Mouse (Mus musculus): ENCODE results near the gene Cars. TPM values are rescaled to one million over a fixed set of nuclear protein-coding genes. Genes with fewer than 3 reads are reported as not detected.
A peak's percentile ranks its signal among the peaks of the same experiment; 100 is the strongest.

Cars gene
- polyA plus RNA-seq, 1 experiment, result 137 TPM

DNA sequence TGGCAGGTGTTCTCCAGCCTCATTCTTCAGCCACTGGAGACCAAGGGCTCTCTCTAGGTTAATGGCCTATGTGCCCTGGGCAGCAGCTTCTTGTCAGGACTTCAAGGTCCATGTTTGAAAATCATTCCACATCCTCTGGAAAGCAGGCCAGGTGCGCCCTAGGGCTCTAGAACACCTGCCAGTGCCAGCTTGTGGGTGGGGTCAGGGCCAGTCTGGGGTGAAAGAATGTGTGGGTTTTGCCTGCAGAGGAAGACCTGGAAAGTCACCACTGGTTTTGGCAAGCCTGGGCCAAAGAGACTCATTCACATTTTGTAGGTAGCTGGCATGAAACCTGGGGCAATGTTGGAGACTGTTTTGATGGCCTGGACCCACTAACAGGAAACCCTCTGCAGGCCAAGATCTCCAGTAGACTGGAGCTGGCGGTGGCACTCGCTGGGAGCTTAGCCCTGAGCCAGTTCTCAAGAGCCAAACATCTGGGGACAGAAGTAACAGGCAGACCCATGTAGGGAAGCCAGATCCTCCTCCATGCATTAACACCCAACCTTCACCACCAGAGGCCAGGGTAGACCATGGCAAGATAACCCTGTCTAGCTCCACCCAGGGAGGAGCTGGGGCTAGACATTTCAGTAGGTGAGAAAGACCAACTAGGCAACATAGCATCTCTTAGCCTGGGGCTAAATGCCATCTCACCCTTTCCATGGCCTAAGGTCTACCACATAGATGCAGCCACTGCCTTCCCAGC, 89.1 kb downstream of the Cars start:
- Histone ChIP-seq H3ac (ENCODE audit: control insufficient read depth, insufficient read length, low read depth) (no peak overlapping the region), H3K79me2 (ENCODE audit: control insufficient read depth, insufficient read depth) (no peaks in the 10 kb centered on the region), H3K27me3 (ENCODE audit: control insufficient read depth, insufficient read depth, insufficient read length) (no peaks in the 10 kb centered on the region), H3K79me3 (ENCODE audit: low read depth) (no peaks in the 10 kb centered on the region), H3K36me3 (ENCODE audit: control insufficient read depth, insufficient read depth) (peaks cover 21% of the 10 kb centered on the region), H3K4me3 (ENCODE audit: insufficient read depth, poor library complexity, severe bottlenecking) (no peak overlapping the region)
- TF ChIP-seq MAX (IDR thresholded peaks at IDR 0.05) (no peak), CTCF (IDR thresholded peaks at IDR 0.05; ENCODE audit: control insufficient read depth, insufficient read depth, insufficient read length) (no peak), USF1 (IDR thresholded peaks at IDR 0.05; ENCODE audit: low read depth) (no peak), CEBPB (IDR thresholded peaks at IDR 0.05; ENCODE audit: low read depth) (no peak)

DNA sequence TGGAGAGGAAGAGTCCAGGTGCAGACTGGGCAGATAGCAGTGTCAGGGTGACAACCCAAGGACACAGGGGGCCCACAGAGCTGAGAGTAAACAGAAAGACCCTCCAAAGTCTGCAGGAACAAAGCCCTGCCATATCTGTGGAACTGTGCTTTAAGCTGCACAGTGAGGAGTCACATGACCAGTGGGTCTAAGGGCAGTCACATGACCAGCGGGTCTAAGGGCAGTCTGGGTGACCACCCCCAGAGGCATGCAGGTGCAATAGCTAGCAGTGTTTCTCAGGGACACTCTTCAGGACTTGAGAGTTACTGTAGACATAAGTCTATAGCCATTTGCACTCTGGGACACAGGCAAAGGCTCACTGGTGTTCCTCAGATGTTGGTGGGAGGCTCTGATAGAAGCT, 90.3 kb downstream of the Cars start:
- Histone ChIP-seq H3K27me3 (ENCODE audit: control insufficient read depth, insufficient read depth, insufficient read length) (no peaks in the 10 kb centered on the region), H3K36me3 (ENCODE audit: control insufficient read depth, insufficient read depth) (peaks cover 11% of the 10 kb centered on the region), H3K79me2 (ENCODE audit: control insufficient read depth, insufficient read depth) (no peaks in the 10 kb centered on the region), H3ac (ENCODE audit: control insufficient read depth, insufficient read length, low read depth) (no peak overlapping the region), H3K79me3 (ENCODE audit: low read depth) (no peaks in the 10 kb centered on the region), H3K4me3 (ENCODE audit: insufficient read depth, poor library complexity, severe bottlenecking) (no peak overlapping the region)
- TF ChIP-seq CEBPB (IDR thresholded peaks at IDR 0.05; ENCODE audit: low read depth) (no peak), USF1 (IDR thresholded peaks at IDR 0.05; ENCODE audit: low read depth) (peak; percentile 42), MYOG (IDR thresholded peaks at IDR 0.05; ENCODE audit: control insufficient read depth, extremely low read depth, insufficient read length) (no peak), FOSL1 (IDR thresholded peaks at IDR 0.05; ENCODE audit: insufficient read depth, low read length, poor library complexity, severe bottlenecking) (no peak), MAX (IDR thresholded peaks at IDR 0.05) (no peak), MYOD1 (IDR thresholded peaks at IDR 0.05; ENCODE audit: control insufficient read depth, insufficient read length, low read depth) (no peak), CTCF (IDR thresholded peaks at IDR 0.05; ENCODE audit: control insufficient read depth, insufficient read depth, insufficient read length) (no peak)

Small RNA genes lying within 50 kb of the gene (microRNA-seq; reads per million reads assigned to microRNA genes)
- 2.6 reads per million, percentile 43 among the genes with 10 or more reads in this experiment for gene Mir7064 (ENCODE audit: borderline microRNAs expressed)

Other genes with a start within 250 kb of the Cars start
- 2.3 TPM for gene Cdkn1c, start 139.0 kb downstream of the Cars start, polyA plus RNA-seq (2012; fragmentation: generic; extraction: Trizol)
- not detected for gene Slc22a18, start 126.4 kb downstream of the Cars start, polyA plus RNA-seq (2012; fragmentation: generic; extraction: Trizol)
- 0.14 TPM for gene Phlda2, start 96.9 kb downstream of the Cars start, polyA plus RNA-seq (2012; fragmentation: generic; extraction: Trizol)
- gene Nap1l4, start 51.0 kb downstream of the Cars start, polyA plus RNA-seq (2012; fragmentation: generic; extraction: Trizol), result 112 TPM
- 0.04 TPM for gene Tnfrsf26, start 28.6 kb upstream of the Cars start, polyA plus RNA-seq (2012; fragmentation: generic; extraction: Trizol)
- 12.2 TPM for gene Tnfrsf22, start 49.6 kb upstream of the Cars start, polyA plus RNA-seq (2012; fragmentation: generic; extraction: Trizol)
- gene Tnfrsf23, start 85.8 kb upstream of the Cars start, polyA plus RNA-seq (2012; fragmentation: generic; extraction: Trizol), result 16.7 TPM
- 41.1 TPM for gene Osbpl5, start 156.9 kb upstream of the Cars start, polyA plus RNA-seq (2012; fragmentation: generic; extraction: Trizol)
- not detected for gene Mrgprg, start 166.9 kb upstream of the Cars start, polyA plus RNA-seq (2012; fragmentation: generic; extraction: Trizol)
- gene Mrgpre, start 184.4 kb upstream of the Cars start, polyA plus RNA-seq (2012; fragmentation: generic; extraction: Trizol), result 2.9 TPM
- gene Nadsyn1, start 222.8 kb upstream of the Cars start, polyA plus RNA-seq (2012; fragmentation: generic; extraction: Trizol), result 5.6 TPM
- 27.8 TPM for gene Dhcr7, start 223.1 kb upstream of the Cars start, polyA plus RNA-seq (2012; fragmentation: generic; extraction: Trizol)